Mouse (Mus musculus): ENCODE measurements around the gene Ddx24. TPM values are rescaled to one million over a fixed set of nuclear protein-coding genes. Genes with fewer than 3 reads are reported as not detected.

Gene Ddx24
- total and polyA plus RNA-seq, 3 experiments, result 76.2 to 125 (median 83.0) TPM

GRCm38 (mm10) chr12:103425016-103425728, 458 bp downstream of the Ddx24 start:
- H3K4me2 ChIP-seq (ENCODE audit: insufficient read depth, low read depth, poor library complexity, severe bottlenecking), result peak overlapping the region; percentile 98
- peak overlapping the region; percentile 62 for H3K9ac ChIP-seq (ENCODE audit: insufficient read depth, low read depth)
- peaks cover 0 to 39% of the 10 kb centered on the region in 2 experiments; a peak in 3 of 4 replicates for H3K4me1 ChIP-seq (ENCODE audit: control insufficient read depth in 1 of 2, insufficient read depth in 2 of 2)
- H3K4me3 ChIP-seq (replicated peaks in 1 of 3; ENCODE audit: low read depth in 2 of 3, low read length in 2 of 3, poor library complexity in 1 of 3), result peak overlapping the region; percentile 84 to 100 (median 99)
- in situ Hi-C loops (cut with MboI; ENCODE audit: low pct_ligation_motif_present, low pct_unique_long_range_greater_than_20kb, low sequenced_read_pairs) (loop anchor here (5.0 to 10.0 kb wide), 2 partner anchors 67 to 130 kb away; no protein-coding TSS in a partner anchor), dilution Hi-C loops (cut with MboI; ENCODE audit: extremely low pct_ligation_motif_present, extremely low pct_unique_long_range_greater_than_20kb, low sequenced_read_pairs) (no loop called here)
- peaks cover 43% of the 10 kb centered on the region for H3K79me2 ChIP-seq (replicated peaks; ENCODE audit: control insufficient read depth, extremely low read depth, insufficient read depth, poor library complexity, severe bottlenecking)
- no peak for DNase-seq (ENCODE audit: extremely low read depth)
- TF ChIP-seq JUN (IDR thresholded peaks at IDR 0.05; ENCODE audit: insufficient read depth, low read depth, low read length) (no peak), MAX (IDR thresholded peaks at IDR 0.05; ENCODE audit: low read length) (no peak), NRF1 (IDR thresholded peaks at IDR 0.05; ENCODE audit: low read depth, low read length) (no peak), CTCF (conservative IDR thresholded peaks at IDR 0.05 in 1 of 2, IDR thresholded peaks at IDR 0.05 in 1 of 2; ENCODE audit: low read depth in 2 of 2, low read length in 2 of 2) (no peak), PAX5 (IDR thresholded peaks at IDR 0.05; ENCODE audit: low read length) (no peak), CHD1 (IDR thresholded peaks at IDR 0.05; ENCODE audit: low read depth, low read length) (no peak), CHD2 (IDR thresholded peaks at IDR 0.05; ENCODE audit: low read length) (no peak), RCOR1 (conservative IDR thresholded peaks at IDR 0.05; ENCODE audit: low read depth, low read length) (no peak), TBP (conservative IDR thresholded peaks at IDR 0.05; ENCODE audit: low read depth, low read length) (no peak), POLR2AphosphoS2 (IDR thresholded peaks at IDR 0.05; ENCODE audit: low read depth, low read length) (no peak; the same call in 1 of the 2 replicates), POLR2A (IDR thresholded peaks at IDR 0.05; ENCODE audit: low read depth, low read length) (no peak), USF1 (IDR thresholded peaks at IDR 0.05; ENCODE audit: low read depth, low read length) (no peak), HCFC1 (IDR thresholded peaks at IDR 0.05; ENCODE audit: low read depth, low read length) (no peak), MXI1 (IDR thresholded peaks at IDR 0.05; ENCODE audit: low read depth, low read length) (no peak), UBTF (IDR thresholded peaks at IDR 0.05; ENCODE audit: low read depth, low read length) (no peak), JUND (conservative IDR thresholded peaks at IDR 0.05; ENCODE audit: low read depth, low read length) (no peak), ZNF384 (IDR thresholded peaks at IDR 0.05; ENCODE audit: low read depth, low read length) (no peak), USF2 (conservative IDR thresholded peaks at IDR 0.05; ENCODE audit: low read depth, low read length) (no peak), ELF1 (IDR thresholded peaks at IDR 0.05; ENCODE audit: low read depth, low read length) (no peak)
- H3K27me3 ChIP-seq (replicated peaks), result no peaks in the 10 kb centered on the region
- peaks cover 10 to 28% of the 10 kb centered on the region in 2 experiments for H3K36me3 ChIP-seq (replicated peaks in 1 of 2; ENCODE audit: control insufficient read depth in 1 of 2, insufficient read depth in 1 of 2, low read length in 1 of 2)
- H3K27ac ChIP-seq (ENCODE audit: insufficient read depth, low read depth), result no peak overlapping the region
- no peaks in the 10 kb centered on the region for H3K9me3 ChIP-seq (replicated peaks; ENCODE audit: low read length)

- Histone ChIP-seq H3K27me3 (replicated peaks) (no peaks in the 10 kb centered on the region), H3K4me3 (replicated peaks in 1 of 3; ENCODE audit: low read depth in 2 of 3, low read length in 2 of 3, poor library complexity in 1 of 3) (no peak overlapping the region), H3K4me2 (ENCODE audit: insufficient read depth, low read depth, poor library complexity, severe bottlenecking) (no peak overlapping the region), H3K4me1 (ENCODE audit: control insufficient read depth in 1 of 2, insufficient read depth in 2 of 2) (no peaks in the 10 kb centered on the region), H3K9me3 (replicated peaks; ENCODE audit: low read length) (no peaks in the 10 kb centered on the region), H3K27ac (ENCODE audit: insufficient read depth, low read depth) (no peak overlapping the region), H3K79me2 (replicated peaks; ENCODE audit: control insufficient read depth, extremely low read depth, insufficient read depth, poor library complexity, severe bottlenecking) (no peaks in the 10 kb centered on the region), H3K9ac (ENCODE audit: insufficient read depth, low read depth) (no peak overlapping the region), H3K36me3 (replicated peaks in 1 of 2; ENCODE audit: control insufficient read depth in 1 of 2, insufficient read depth in 1 of 2, low read length in 1 of 2) (peaks cover 95 to 100% of the 10 kb centered on the region in 2 experiments)
- DNase-seq (ENCODE audit: extremely low read depth), result no peak
- in situ Hi-C loops (cut with MboI; ENCODE audit: low pct_ligation_motif_present, low pct_unique_long_range_greater_than_20kb, low sequenced_read_pairs), result no loop called here
- TF ChIP-seq MXI1 (IDR thresholded peaks at IDR 0.05; ENCODE audit: low read depth, low read length), result no peak
- TF ChIP-seq JUND (conservative IDR thresholded peaks at IDR 0.05; ENCODE audit: low read depth, low read length), result no peak
- no peak for TF ChIP-seq IRF4 (IDR thresholded peaks at IDR 0.05; ENCODE audit: low read depth, low read length)
- TF ChIP-seq BHLHE40 (IDR thresholded peaks at IDR 0.05; ENCODE audit: low read depth, low read length), result no peak
- no peak for TF ChIP-seq USF2 (conservative IDR thresholded peaks at IDR 0.05; ENCODE audit: low read depth, low read length)
- TF ChIP-seq POLR2A (IDR thresholded peaks at IDR 0.05; ENCODE audit: low read depth, low read length), result no peak
- no peak for TF ChIP-seq USF1 (IDR thresholded peaks at IDR 0.05; ENCODE audit: low read depth, low read length)
- no peak for TF ChIP-seq ETS1 (conservative IDR thresholded peaks at IDR 0.05; ENCODE audit: low read depth, low read length)
- no peak for TF ChIP-seq MEF2A (IDR thresholded peaks at IDR 0.05; ENCODE audit: borderline replicate concordance, low read depth, low read length)
- TF ChIP-seq MAFK (IDR thresholded peaks at IDR 0.05; ENCODE audit: insufficient replicate concordance, low read length), result no peak
- no peak for TF ChIP-seq TCF12 (IDR thresholded peaks at IDR 0.05; ENCODE audit: low read depth, low read length)
- no peak for TF ChIP-seq ZNF384 (IDR thresholded peaks at IDR 0.05; ENCODE audit: low read depth, low read length)
- dilution Hi-C loops (cut with MboI; ENCODE audit: extremely low pct_ligation_motif_present, extremely low pct_unique_long_range_greater_than_20kb, low sequenced_read_pairs), result no loop called here
These were observed 17.5 kb downstream of the Ddx24 start for GRCm38 (mm10) chr12:103408144-103408543.
